Mouse (Mus musculus): ENCODE measurements around the gene Mki67.

GRCm38 (mm10) chr7:135641698-135642507, 74.3 kb downstream of the Mki67 start:
- TF ChIP-seq MAX (IDR thresholded peaks at IDR 0.05; ENCODE audit: low read length) (no peak), POLR2A (IDR thresholded peaks at IDR 0.05; ENCODE audit: control insufficient read depth in 1 of 2, insufficient read depth in 1 of 2, low read depth in 1 of 2, low read length in 2 of 2, poor library complexity in 1 of 2) (no peak), E2F4 (IDR thresholded peaks at IDR 0.05; ENCODE audit: borderline replicate concordance, low read depth, low read length) (no peak)

Data from MEL (cell line).